Mouse (Mus musculus): ENCODE measurements at regions not wholly inside any gene's neighbourhood (a gene's known extent, or its start where the extent isn't known, plus 50 kb on each side); places are given as distances from the start of the nearest gene placed in this dataset.
A peak's percentile ranks its signal among the peaks of the same experiment; 100 is the strongest.

GRCm38 (mm10) chr3:4744003-4744402 is 1006.6 kb upstream of the Gm8797 start:
- WGBS = 48% methylated on average over 4 of the region's 4 CpGs
- no peak overlapping the region for H3K4me3 ChIP-seq
- no peak for ATAC-seq
- H3K27ac ChIP-seq = no peak overlapping the region
- no peaks in the 10 kb centered on the region for H3K27me3 ChIP-seq
- no peak overlapping the region for H3K9ac ChIP-seq
- H3K4me1 ChIP-seq = no peaks in the 10 kb centered on the region
- H3K36me3 ChIP-seq (ENCODE audit: poor library complexity, severe bottlenecking) = no peaks in the 10 kb centered on the region
- H3K4me2 ChIP-seq = no peak overlapping the region
- H3K9me3 ChIP-seq (replicated peaks) = 0 out of 2 replicates have a peak, but pooled peaks cover 5% of the 10 kb centered on the region

DNA sequence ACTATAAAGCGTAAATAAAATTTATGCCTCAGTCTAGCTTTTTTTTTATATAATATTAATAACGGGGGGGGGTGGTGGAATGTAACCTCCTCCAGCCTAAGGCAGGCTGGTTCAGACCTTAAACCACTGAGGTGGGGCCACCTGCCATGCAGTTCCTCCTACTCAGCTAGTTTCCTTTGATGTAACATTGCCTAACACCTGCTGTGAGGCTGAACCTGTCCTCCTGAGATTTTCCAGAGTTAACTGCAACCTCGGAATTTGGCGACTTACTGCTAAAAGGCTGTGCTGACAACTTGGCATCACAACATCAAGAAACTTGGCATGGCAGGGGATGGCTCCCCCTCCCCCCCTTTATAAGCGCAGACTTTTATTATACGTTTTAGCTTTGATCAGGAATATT is 1006.0 kb upstream of the Gm8797 start:
- no peak for ATAC-seq
- no peaks in the 10 kb centered on the region for H3K36me3 ChIP-seq (ENCODE audit: poor library complexity, severe bottlenecking)
- H3K9ac ChIP-seq = no peak overlapping the region
- H3K4me3 ChIP-seq = no peak overlapping the region
- no peaks in the 10 kb centered on the region for H3K27me3 ChIP-seq
- H3K4me2 ChIP-seq = no peak overlapping the region
- 88% methylated on average over 6 of the region's 6 CpGs for WGBS
- H3K9me3 ChIP-seq (replicated peaks) = 0 out of 2 replicates have a peak, but pooled peaks cover 5% of the 10 kb centered on the region
- no peaks in the 10 kb centered on the region for H3K4me1 ChIP-seq
- H3K27ac ChIP-seq = no peak overlapping the region

DNA sequence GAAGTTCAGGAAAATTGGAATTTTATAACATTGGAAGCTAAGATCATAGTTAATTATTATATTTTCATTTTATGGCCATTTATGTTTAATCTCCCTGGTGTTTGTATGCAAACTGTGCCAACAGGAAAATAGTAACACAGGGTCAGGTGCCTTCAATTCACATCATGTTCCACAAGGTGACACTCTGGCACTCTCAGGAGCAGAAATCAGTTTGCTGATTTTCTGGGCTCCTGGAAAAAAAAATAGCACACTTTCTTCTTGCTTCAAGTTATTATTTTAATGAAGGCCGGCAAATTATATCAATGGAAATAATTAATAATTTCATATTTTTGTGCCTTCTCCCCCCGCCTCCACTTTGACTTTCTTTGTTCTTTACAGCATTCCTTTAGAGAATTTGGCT is 994.5 kb upstream of the Gm8797 start:
- WGBS = 93% methylated on average over 2 of the region's 2 CpGs
- no peaks in the 10 kb centered on the region for H3K9me3 ChIP-seq (replicated peaks)
- H3K27ac ChIP-seq = no peak overlapping the region
- H3K27me3 ChIP-seq = no peaks in the 10 kb centered on the region
- no peak overlapping the region for H3K4me2 ChIP-seq
- H3K4me1 ChIP-seq = no peaks in the 10 kb centered on the region
- no peak overlapping the region for H3K4me3 ChIP-seq
- H3K9ac ChIP-seq = no peak overlapping the region
- no peak for ATAC-seq
- no peaks in the 10 kb centered on the region for H3K36me3 ChIP-seq (ENCODE audit: poor library complexity, severe bottlenecking)

- no peak overlapping the region for H3K4me2 ChIP-seq
- no peak for ATAC-seq
- WGBS = 81% methylated on average over 1 of the region's 1 CpGs
- no peak overlapping the region for H3K27ac ChIP-seq
- no peak overlapping the region for H3K9ac ChIP-seq
- H3K27me3 ChIP-seq = no peaks in the 10 kb centered on the region
- H3K4me1 ChIP-seq = no peaks in the 10 kb centered on the region
- H3K9me3 ChIP-seq (replicated peaks) = no peaks in the 10 kb centered on the region
- no peaks in the 10 kb centered on the region for H3K36me3 ChIP-seq (ENCODE audit: poor library complexity, severe bottlenecking)
- H3K4me3 ChIP-seq = no peak overlapping the region
Measured at GRCm38 (mm10) chr3:4757113-4757512, 993.5 kb upstream of the Gm8797 start.

DNA sequence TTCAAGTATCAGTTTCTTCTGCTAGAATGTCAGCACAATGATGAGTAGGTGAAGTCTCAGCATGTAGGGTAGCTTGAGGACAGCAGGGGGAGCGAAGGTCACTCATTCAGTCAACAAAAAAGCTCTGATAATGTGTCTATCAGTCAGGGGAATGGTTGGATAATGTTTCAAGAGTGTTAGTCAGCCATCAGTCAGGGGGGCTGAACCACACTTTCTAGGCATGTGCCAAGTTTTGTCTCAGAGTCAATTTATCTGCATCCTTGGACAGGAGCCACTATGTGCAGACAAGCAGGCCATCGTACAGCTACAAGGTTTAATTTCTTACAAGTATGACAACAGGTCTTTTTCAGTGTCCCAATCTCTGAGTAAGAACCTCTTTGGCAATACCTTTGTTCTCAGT is 987.5 kb upstream of the Gm8797 start:
- Histone ChIP-seq H3K4me1 (no peaks in the 10 kb centered on the region), H3K4me2 (no peak overlapping the region), H3K9me3 (replicated peaks) (peaks cover 3% of the 10 kb centered on the region; the same call in 1 of the 2 replicates), H3K27ac (no peak overlapping the region), H3K27me3 (no peaks in the 10 kb centered on the region), H3K9ac (no peak overlapping the region), H3K36me3 (ENCODE audit: poor library complexity, severe bottlenecking) (no peaks in the 10 kb centered on the region), H3K4me3 (no peak overlapping the region)
- ATAC-seq = no peak
- 85% methylated on average over 2 of the region's 2 CpGs for WGBS

GRCm38 (mm10) chr3:4776632-4777031 is 974.0 kb upstream of the Gm8797 start:
- ATAC-seq = no peak
- peaks cover 1% of the 10 kb centered on the region; the same call in 1 of the 2 replicates for H3K9me3 ChIP-seq (replicated peaks)
- no peak overlapping the region for H3K4me3 ChIP-seq
- no peak overlapping the region for H3K27ac ChIP-seq
- no peak overlapping the region for H3K4me2 ChIP-seq
- no peaks in the 10 kb centered on the region for H3K27me3 ChIP-seq
- no peaks in the 10 kb centered on the region for H3K36me3 ChIP-seq (ENCODE audit: poor library complexity, severe bottlenecking)
- H3K9ac ChIP-seq = no peak overlapping the region
- no peaks in the 10 kb centered on the region for H3K4me1 ChIP-seq

- no peaks in the 10 kb centered on the region for H3K9me3 ChIP-seq (replicated peaks)
- WGBS = 35% methylated on average over 1 of the region's 1 CpGs
- H3K4me3 ChIP-seq = no peak overlapping the region
- H3K4me1 ChIP-seq = no peaks in the 10 kb centered on the region
- H3K9ac ChIP-seq = no peak overlapping the region
- H3K27me3 ChIP-seq = no peaks in the 10 kb centered on the region
- peak; percentile 65 for ATAC-seq
- no peaks in the 10 kb centered on the region for H3K36me3 ChIP-seq (ENCODE audit: poor library complexity, severe bottlenecking)
- no peak overlapping the region for H3K27ac ChIP-seq
- no peak overlapping the region for H3K4me2 ChIP-seq
Measured at GRCm38 (mm10) chr3:4785160-4785559, 965.4 kb upstream of the Gm8797 start.

DNA sequence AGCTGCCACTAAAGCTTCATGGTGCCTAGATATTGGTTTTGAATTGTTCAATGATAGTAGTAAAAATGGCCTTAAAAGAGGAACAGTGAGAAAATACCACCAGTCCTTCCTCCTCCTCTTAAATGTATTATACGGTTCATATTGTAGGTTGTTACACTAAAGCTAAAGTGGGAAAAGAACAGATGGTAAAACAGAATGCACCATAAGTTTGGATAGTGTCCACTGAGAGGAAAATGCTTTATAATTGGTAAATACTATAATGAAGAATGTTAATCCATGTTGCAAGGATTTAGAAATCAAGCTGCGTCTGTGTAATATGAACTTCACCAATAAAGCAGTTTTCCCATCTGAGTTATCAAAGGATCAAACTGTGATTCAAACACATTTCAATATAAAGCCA is 957.5 kb upstream of the Gm8797 start:
- peaks cover 30% of the 10 kb centered on the region for H3K4me1 ChIP-seq
- no peak overlapping the region for H3K4me3 ChIP-seq
- H3K9me3 ChIP-seq (replicated peaks) = no peaks in the 10 kb centered on the region
- no peaks in the 10 kb centered on the region for H3K27me3 ChIP-seq
- H3K36me3 ChIP-seq (ENCODE audit: poor library complexity, severe bottlenecking) = no peaks in the 10 kb centered on the region
- no peak overlapping the region for H3K27ac ChIP-seq
- 80% methylated on average over 2 of the region's 2 CpGs for WGBS
- ATAC-seq = no peak
- no peak overlapping the region for H3K9ac ChIP-seq
- H3K4me2 ChIP-seq = no peak overlapping the region

GRCm38 (mm10) chr3:4796041-4796908 is 954.3 kb upstream of the Gm8797 start:
- ATAC-seq = peak; percentile 78
- H3K4me3 ChIP-seq = peak overlapping the region; percentile 31
- no peaks in the 10 kb centered on the region for H3K9me3 ChIP-seq (replicated peaks)
- H3K4me1 ChIP-seq = peaks cover 35% of the 10 kb centered on the region
- WGBS = 15% methylated on average over 6 of the region's 6 CpGs
- no peak overlapping the region for H3K9ac ChIP-seq
- peak overlapping the region; percentile 85 for H3K27ac ChIP-seq
- no peaks in the 10 kb centered on the region for H3K36me3 ChIP-seq (ENCODE audit: poor library complexity, severe bottlenecking)
- H3K4me2 ChIP-seq = peak overlapping the region; percentile 56
- H3K27me3 ChIP-seq = no peaks in the 10 kb centered on the region

DNA sequence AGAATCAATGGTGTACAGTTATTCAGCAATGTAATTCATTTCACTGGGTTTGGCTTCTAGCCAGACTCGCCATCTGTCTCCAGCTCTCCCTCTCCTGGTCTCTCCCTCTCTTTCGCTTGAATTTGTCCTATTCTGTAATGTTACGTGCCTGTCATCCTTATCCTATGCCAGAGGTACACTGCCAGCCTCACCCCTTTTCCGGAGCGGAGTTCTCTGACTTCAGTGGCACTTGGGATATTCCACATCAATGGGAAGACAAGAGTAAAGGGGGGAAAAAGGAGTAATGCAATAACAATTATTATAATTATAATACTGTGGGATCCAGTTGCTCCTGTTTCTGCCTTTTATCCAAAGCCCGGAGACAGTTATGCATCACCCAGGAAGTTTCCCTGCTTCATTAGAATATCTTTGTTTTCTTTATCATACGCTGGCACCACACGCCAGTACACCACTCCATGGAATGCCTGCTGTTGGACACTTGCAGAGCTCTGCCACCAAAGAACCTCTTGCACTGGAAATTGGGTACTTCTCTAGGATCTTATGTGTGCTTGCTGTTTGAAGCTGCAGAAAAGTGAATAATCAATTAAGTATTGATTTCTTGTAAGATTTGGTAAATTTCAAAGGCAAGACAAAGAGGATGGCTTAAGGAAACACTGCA is 953.6 kb upstream of the Gm8797 start:
- WGBS = 14% methylated on average over 8 of the region's 8 CpGs

DNA sequence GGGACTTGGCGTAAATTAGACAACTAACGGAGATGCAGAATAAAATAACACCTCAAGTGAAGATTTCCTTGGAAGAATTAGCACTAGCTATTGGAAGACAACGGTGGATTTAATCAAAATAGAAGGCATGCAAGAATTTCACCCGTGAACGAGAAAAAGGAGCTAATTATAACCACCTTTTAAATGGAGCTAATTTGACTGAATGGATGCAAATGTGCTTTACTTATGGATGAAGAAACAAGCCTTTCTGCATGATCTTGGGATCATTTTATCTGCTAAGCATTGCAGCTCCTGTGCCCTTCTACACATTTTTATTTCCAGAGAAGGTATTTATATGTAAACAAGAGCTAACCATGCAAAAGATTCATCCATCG is 953.1 kb upstream of the Gm8797 start:
- H3K9me3 ChIP-seq (replicated peaks) = no peaks in the 10 kb centered on the region
- peak overlapping the region; percentile 56 for H3K4me2 ChIP-seq
- H3K27me3 ChIP-seq = no peaks in the 10 kb centered on the region
- peak overlapping the region; percentile 85 for H3K27ac ChIP-seq
- no peak for ATAC-seq
- peak overlapping the region; percentile 17; the same call in 1 of the 2 replicates for H3K9ac ChIP-seq
- peaks cover 35% of the 10 kb centered on the region for H3K4me1 ChIP-seq
- 20% methylated on average over 6 of the region's 6 CpGs for WGBS
- H3K4me3 ChIP-seq = peak overlapping the region; percentile 31
- peaks cover under 1% of the 10 kb centered on the region; the same call in 1 of the 2 replicates for H3K36me3 ChIP-seq (ENCODE audit: poor library complexity, severe bottlenecking)

More for the DNA sequence above, 953.6 kb upstream of the Gm8797 start:
- Histone ChIP-seq H3K4me2 (peak overlapping the region; percentile 56), H3K27me3 (no peaks in the 10 kb centered on the region), H3K4me3 (peak overlapping the region; percentile 31), H3K9ac (peak overlapping the region; percentile 17), H3K27ac (peak overlapping the region; percentile 85), H3K36me3 (ENCODE audit: poor library complexity, severe bottlenecking) (no peaks in the 10 kb centered on the region), H3K4me1 (peaks cover 35% of the 10 kb centered on the region), H3K9me3 (replicated peaks) (no peaks in the 10 kb centered on the region)
- ATAC-seq = peak; percentile 89

DNA sequence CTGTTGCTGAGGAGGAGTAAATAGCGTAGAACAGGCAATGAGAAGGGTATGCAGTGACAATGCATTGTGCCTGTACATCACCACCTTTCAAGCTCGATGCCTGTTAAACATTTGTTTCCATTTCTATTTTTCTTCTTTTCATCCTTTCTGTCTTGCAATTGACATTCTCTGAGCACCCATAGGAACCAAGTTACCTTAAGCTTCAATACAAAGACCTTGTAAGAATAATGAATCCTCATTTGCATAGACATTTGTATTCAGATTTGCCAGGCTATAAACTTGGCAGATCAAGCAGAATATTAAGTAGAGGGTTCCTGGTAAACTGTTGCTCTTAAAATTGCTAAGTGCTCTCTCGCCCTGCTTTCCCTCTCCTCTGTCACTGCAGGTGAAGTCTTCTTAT is 952.2 kb upstream of the Gm8797 start:
- Histone ChIP-seq H3K4me1 (peaks cover 35% of the 10 kb centered on the region), H3K36me3 (ENCODE audit: poor library complexity, severe bottlenecking) (peaks cover 6% of the 10 kb centered on the region), H3K4me2 (peak overlapping the region; percentile 53), H3K9me3 (replicated peaks) (no peaks in the 10 kb centered on the region), H3K4me3 (peak overlapping the region; percentile 31), H3K27ac (peak overlapping the region; percentile 85; the same call in 1 of the 2 replicates), H3K9ac (peak overlapping the region; percentile 31; the same call in 1 of the 2 replicates), H3K27me3 (no peaks in the 10 kb centered on the region)
- 19% methylated on average over 3 of the region's 3 CpGs for WGBS
- peak; percentile 13; the same call in 1 of the 2 replicates for ATAC-seq

Measured in forebrain, embryonic 13.5 days (tissue).